Mouse (Mus musculus) megakaryocyte, embryonic 14.5 days (primary cell): ENCODE data around the gene Bcl6. TPM values are rescaled to one million over a fixed set of nuclear protein-coding genes. Genes with fewer than 3 reads are reported as not detected.

Experiments
- H3K27me3 ChIP-seq: replicated peaks from 2 replicates; pipeline ENCODE3; 2012; ENCODE audit warnings: inconsistent platforms
- H3K36me3 ChIP-seq: replicated peaks from 2 replicates; pipeline ENCODE3; 2012; ENCODE audit warnings: low read length, inconsistent platforms, mixed read lengths
- H3K4me1 ChIP-seq: 2 replicates; pipeline ENCODE4 v1.6.1; 2012; ENCODE audit warnings: inconsistent platforms
- H3K4me3 ChIP-seq: replicated peaks from 2 replicates; pipeline ENCODE3; 2012; ENCODE audit warnings: moderate library complexity, mild to moderate bottlenecking, inconsistent platforms
- H3K9me3 ChIP-seq: 2 replicates; pipeline ENCODE4 v1.6.1; 2012; ENCODE audit warnings: inconsistent platforms
- FLI1 ChIP-seq: IDR thresholded peaks from 2 replicates; pipeline ENCODE4 v1.6.1; 2012; ENCODE audit warnings: low read length, inconsistent platforms, mixed read lengths
- GATA1 ChIP-seq: IDR thresholded peaks from 3 replicates; pipeline ENCODE4 v1.6.1; 2012; ENCODE audit warnings: mixed read lengths, low read length, inconsistent platforms, borderline replicate concordance
- polyA plus RNA-seq: library from polyadenylated mRNA; stranded (reverse); fragments of >175 nt; gene quantifications from 2 replicates; pipeline ENCODE4 v1.2.3, GENCODE M21; 2012; ENCODE audit warnings: low replicate concordance; ENCODE audit not compliant: insufficient read depth

Gene Bcl6
- polyA plus RNA-seq, 1 experiment: 3.5 TPM

- no peak overlapping the region for H3K4me3 ChIP-seq
- no peaks in the 10 kb centered on the region for H3K36me3 ChIP-seq
- no peaks in the 10 kb centered on the region for H3K9me3 ChIP-seq
- H3K27me3 ChIP-seq: no peaks in the 10 kb centered on the region
- TF ChIP-seq GATA1 (no peak), FLI1 (no peak)
- H3K4me1 ChIP-seq: peaks cover 10% of the 10 kb centered on the region
Measured at GRCm38 (mm10) chr16:24016742-24017141, 28.1 kb upstream of the Bcl6 start.

GRCm38 (mm10) chr16:24016273-24016672, 27.6 kb upstream of the Bcl6 start:
- H3K27me3 ChIP-seq: no peaks in the 10 kb centered on the region
- no peaks in the 10 kb centered on the region for H3K9me3 ChIP-seq
- peak overlapping the region; percentile 2 for H3K4me3 ChIP-seq
- no peaks in the 10 kb centered on the region for H3K36me3 ChIP-seq
- TF ChIP-seq GATA1 (no peak), FLI1 (no peak)
- peaks cover 10% of the 10 kb centered on the region for H3K4me1 ChIP-seq

GRCm38 (mm10) chr16:24014378-24014777, 25.7 kb upstream of the Bcl6 start:
- peaks cover 10% of the 10 kb centered on the region for H3K4me1 ChIP-seq
- H3K9me3 ChIP-seq: no peaks in the 10 kb centered on the region
- no peak for TF ChIP-seq GATA1
- TF ChIP-seq FLI1: no peak
- H3K36me3 ChIP-seq: no peaks in the 10 kb centered on the region
- H3K4me3 ChIP-seq: no peak overlapping the region
- H3K27me3 ChIP-seq: no peaks in the 10 kb centered on the region

GRCm38 (mm10) chr16:24012066-24012465, 23.4 kb upstream of the Bcl6 start:
- Histone ChIP-seq H3K9me3 (no peaks in the 10 kb centered on the region), H3K4me1 (peaks cover 10% of the 10 kb centered on the region), H3K27me3 (no peaks in the 10 kb centered on the region), H3K4me3 (no peak overlapping the region), H3K36me3 (no peaks in the 10 kb centered on the region)
- TF ChIP-seq GATA1 (no peak), FLI1 (no peak)

- Histone ChIP-seq H3K9me3 (no peaks in the 10 kb centered on the region), H3K36me3 (no peaks in the 10 kb centered on the region), H3K27me3 (no peaks in the 10 kb centered on the region), H3K4me3 (no peak overlapping the region), H3K4me1 (peaks cover 3% of the 10 kb centered on the region)
- TF ChIP-seq GATA1: no peak
- no peak for TF ChIP-seq FLI1
Measured at GRCm38 (mm10) chr16:24011306-24011705, 22.7 kb upstream of the Bcl6 start.

- H3K36me3 ChIP-seq: no peaks in the 10 kb centered on the region
- no peaks in the 10 kb centered on the region for H3K4me1 ChIP-seq
- H3K27me3 ChIP-seq: peaks cover 2% of the 10 kb centered on the region
- H3K4me3 ChIP-seq: no peak overlapping the region
- H3K9me3 ChIP-seq: no peaks in the 10 kb centered on the region
- TF ChIP-seq FLI1 (no peak), GATA1 (no peak)
Measured at GRCm38 (mm10) chr16:24009891-24010290, 21.2 kb upstream of the Bcl6 start.

GRCm38 (mm10) chr16:24005928-24006327, 17.3 kb upstream of the Bcl6 start:
- TF ChIP-seq FLI1 (no peak), GATA1 (no peak)
- H3K4me3 ChIP-seq: no peak overlapping the region
- no peaks in the 10 kb centered on the region for H3K4me1 ChIP-seq
- H3K9me3 ChIP-seq: no peaks in the 10 kb centered on the region
- H3K27me3 ChIP-seq: peaks cover 2% of the 10 kb centered on the region
- no peaks in the 10 kb centered on the region for H3K36me3 ChIP-seq

GRCm38 (mm10) chr16:23997912-23998311, 9.3 kb upstream of the Bcl6 start:
- H3K27me3 ChIP-seq: peaks cover 8% of the 10 kb centered on the region
- no peak overlapping the region for H3K4me3 ChIP-seq
- no peaks in the 10 kb centered on the region for H3K9me3 ChIP-seq
- no peaks in the 10 kb centered on the region for H3K36me3 ChIP-seq
- TF ChIP-seq FLI1 (no peak), GATA1 (no peak)
- H3K4me1 ChIP-seq: no peaks in the 10 kb centered on the region; the same call in 1 of the 2 replicates

- H3K9me3 ChIP-seq: no peaks in the 10 kb centered on the region
- peaks cover 11% of the 10 kb centered on the region for H3K27me3 ChIP-seq
- H3K4me1 ChIP-seq: no peaks in the 10 kb centered on the region; the same call in 1 of the 2 replicates
- H3K36me3 ChIP-seq: no peaks in the 10 kb centered on the region
- TF ChIP-seq GATA1 (no peak), FLI1 (no peak)
- no peak overlapping the region for H3K4me3 ChIP-seq
Measured at GRCm38 (mm10) chr16:23997228-23997627, 8.6 kb upstream of the Bcl6 start.

- Histone ChIP-seq H3K4me3 (no peak overlapping the region), H3K9me3 (no peaks in the 10 kb centered on the region), H3K4me1 (peaks cover 1% of the 10 kb centered on the region), H3K27me3 (peaks cover 12% of the 10 kb centered on the region), H3K36me3 (no peaks in the 10 kb centered on the region)
- no peak for TF ChIP-seq FLI1
- TF ChIP-seq GATA1: no peak
Measured at GRCm38 (mm10) chr16:23996342-23996741, 7.7 kb upstream of the Bcl6 start.

GRCm38 (mm10) chr16:23993351-23994321, 5.0 kb upstream of the Bcl6 start:
- Histone ChIP-seq H3K27me3 (peaks cover 10% of the 10 kb centered on the region), H3K9me3 (no peaks in the 10 kb centered on the region), H3K4me3 (no peak overlapping the region), H3K36me3 (no peaks in the 10 kb centered on the region), H3K4me1 (peaks cover 11% of the 10 kb centered on the region)
- TF ChIP-seq GATA1 (no peak), FLI1 (no peak)
